Mouse (Mus musculus): ENCODE measurements around the gene Msh5.

Gene Msh5

DNA sequence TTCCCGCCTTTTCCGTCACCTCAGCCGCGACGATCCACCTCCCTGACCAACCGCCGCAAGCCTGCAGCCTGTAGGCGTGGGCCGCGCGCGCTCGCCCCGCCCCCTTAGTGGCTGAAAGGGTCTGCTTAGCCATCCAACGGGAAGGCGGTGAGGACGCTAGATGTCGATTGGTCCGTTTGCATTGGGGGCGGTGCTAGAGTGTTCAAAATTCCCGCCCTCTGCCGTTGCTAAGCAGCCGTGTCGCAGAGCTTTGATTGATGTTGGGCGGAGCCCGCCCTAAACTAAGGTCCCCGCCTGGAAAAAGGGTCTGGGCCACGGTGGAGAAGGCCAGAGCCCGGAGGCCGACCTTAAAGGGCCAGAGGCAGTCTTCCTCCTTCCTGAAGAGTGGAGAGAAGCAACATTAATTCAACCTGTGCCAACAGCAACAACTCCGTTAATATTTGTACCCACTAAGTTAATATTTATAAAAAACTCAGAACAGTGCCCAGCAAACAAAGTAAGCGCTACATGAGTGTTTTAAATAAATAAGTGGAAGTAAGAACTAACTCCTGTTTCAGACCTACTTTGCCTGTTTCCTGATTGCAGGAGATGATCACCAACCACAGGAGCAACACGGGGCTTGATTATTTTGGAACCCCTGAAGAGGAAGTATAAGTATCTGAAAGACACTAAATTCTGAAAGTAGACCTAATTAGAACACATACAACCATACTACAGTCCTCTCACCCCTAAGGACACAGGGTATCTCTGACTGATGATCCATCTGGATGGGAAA, at the start of gene Msh5:
TSS of gene Msh5 (minus strand) at position 65 of the 775 bp plus-strand sequence.
- peak; percentile 69 for DNase-seq (ENCODE audit: extremely low read depth, low read depth, low spot score)

DNA sequence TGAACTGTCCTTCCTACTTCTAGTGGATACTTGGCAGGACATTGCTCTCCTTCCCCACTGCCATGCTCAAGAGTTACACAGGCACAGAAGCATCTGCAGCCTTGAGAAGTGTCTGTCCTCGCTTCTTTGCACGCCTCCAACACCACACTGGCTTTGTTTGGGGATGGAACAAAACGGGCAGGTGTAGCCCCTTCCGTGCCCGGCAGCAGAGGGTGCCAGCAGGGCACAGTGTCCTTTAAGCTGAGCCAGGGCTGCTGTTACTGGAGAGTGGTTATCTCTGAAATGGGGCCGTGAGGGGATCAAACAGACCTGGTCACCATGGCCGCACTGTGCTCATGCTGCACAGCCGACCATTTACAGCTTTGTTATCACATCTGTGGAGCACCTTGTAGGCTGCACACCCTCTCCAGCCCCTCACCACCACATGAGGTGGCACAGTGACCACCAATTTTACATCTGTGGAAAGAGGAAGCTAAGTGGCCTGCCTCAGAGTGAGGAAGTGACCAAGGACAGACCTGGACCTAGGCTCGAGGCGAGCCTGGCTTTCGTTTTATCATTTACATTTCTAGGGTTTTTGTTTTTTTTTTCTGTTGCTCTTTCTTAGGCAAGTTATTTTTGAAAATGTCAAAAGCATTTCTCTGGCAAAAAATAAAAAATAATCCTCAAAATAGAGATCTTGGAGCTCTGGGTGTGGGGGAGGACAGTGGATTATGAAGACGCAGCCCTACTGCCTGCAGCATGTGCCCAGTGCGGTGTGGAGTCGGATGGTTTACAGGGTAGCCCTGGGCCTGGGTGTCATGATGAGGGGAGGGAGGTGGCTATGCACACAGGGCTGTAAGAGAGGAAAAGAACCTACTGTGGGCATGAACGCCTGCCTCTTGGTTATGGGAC, 48.2 kb upstream of the Msh5 start:
- no peak for DNase-seq (ENCODE audit: extremely low read depth, low read depth, low spot score)

DNA sequence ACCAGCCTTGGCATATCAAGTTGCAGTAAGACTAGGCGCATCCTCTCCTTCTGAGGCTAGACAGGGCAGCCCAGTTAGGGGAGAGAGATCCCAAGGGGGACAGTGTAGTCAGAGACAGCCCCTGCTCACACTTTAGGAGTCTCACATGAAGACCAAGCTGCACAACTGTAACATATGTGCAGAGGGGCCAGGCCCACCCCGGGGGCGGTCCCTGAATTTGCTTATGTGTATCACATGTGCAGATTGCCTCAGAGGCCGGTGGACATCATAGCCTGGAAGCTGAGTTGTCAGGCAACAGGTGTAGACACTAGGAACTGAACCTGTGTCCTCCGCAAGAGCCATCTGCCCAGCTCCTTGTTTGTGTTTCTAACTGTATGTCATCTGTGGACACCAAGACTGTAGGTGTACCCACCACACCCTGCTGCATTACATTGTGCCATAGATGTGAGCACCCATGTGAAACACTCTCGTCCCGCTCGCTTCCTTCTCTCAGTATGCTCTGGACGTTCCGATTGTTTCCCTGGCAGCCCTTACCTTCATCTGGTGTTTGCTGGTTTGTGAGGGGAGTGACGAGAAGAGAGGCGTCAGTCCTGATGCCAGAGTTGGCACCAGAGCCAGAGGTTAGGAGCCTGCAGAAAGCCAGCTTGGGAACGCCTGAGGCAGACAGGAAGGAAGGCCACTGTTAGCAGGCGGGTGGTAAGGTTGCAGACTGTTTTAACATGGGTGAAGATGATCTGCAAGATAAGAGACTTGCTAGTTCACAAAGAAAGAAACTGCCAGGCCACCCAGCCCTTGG, 46.1 kb upstream of the Msh5 start:
- no peak for DNase-seq (ENCODE audit: extremely low read depth, low read depth, low spot score)

DNA sequence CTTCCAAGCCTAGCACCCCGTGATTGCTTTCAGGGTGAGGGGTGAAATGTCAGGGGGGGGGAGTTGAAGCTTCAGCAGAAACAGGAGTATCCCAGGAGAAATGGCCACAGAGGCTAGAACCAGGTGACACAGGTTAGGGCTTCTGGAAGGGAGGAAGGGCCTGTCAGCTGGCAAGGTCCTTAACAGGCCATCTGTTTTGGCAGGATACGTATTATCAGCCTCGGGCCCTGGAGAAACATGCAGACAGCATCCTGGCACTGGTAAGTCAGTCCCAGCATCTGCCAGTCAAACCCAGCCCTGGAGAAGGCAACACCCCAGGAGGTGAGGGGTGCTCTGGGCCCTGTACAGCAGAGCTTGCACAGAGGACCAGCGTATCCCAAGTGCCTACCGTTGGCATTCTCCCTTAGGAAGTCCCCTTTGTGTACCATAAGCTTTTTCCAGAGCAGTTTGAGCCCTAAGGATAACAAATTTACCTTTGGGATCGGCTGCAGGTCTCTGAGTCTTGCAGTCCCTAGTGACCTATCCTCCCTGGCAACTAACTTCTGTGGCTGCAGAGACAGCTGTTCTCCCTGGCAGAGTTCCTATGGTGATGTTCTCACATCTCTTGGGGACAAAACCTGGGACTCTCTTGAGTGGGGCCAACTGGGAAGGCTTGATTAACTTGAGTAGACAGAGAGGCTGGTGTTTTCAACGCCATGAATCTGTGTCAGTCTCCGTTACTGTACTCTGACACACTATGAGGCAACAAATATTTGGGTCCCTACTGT, 43.8 kb upstream of the Msh5 start:
- no peak for DNase-seq (ENCODE audit: extremely low read depth, low read depth, low spot score)

DNA sequence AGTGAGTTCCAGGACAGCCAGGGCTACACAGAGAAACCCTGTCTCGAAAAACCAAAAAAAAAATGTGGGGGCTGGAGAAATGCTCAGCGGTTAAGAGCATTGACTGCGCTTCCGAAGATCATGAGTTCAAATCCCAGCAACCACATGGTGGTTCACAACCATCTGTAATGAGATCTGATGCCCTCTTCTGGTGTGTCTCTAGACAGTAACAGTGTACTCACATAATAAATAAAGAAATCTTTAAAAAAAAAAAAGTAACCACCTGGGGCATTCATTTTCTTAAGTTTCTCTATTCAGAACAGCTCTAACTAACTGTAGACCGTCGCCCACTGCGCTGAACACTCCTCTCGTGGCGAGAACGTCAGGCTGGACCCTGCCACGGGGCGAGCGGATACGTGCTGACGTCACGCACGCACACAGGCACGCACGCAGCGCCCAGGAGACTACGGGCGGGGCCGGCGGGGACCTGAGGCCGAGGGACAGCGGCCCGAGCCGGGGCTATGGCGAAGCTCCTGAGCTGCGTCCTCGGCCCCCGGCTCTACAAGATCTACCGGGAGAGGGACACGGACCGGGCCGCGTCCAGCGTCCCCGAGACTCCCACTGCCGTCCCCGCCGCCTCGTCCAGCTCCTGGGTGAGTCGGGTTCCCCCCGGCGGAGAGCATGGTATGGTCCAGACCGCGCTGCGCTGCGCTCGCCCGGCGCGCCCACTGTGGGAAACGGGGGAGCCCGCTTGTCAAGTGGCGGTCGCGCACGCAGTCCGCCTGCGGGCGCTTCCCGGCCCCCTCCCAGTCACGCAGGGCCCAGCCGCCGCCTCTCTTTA, 42.5 kb upstream of the Msh5 start, which contains the start of gene Abhd16a:
TSS of gene Abhd16a (plus strand) at position 439 of the 820 bp plus-strand sequence.
- no peak for DNase-seq (ENCODE audit: extremely low read depth, low read depth, low spot score)

DNA sequence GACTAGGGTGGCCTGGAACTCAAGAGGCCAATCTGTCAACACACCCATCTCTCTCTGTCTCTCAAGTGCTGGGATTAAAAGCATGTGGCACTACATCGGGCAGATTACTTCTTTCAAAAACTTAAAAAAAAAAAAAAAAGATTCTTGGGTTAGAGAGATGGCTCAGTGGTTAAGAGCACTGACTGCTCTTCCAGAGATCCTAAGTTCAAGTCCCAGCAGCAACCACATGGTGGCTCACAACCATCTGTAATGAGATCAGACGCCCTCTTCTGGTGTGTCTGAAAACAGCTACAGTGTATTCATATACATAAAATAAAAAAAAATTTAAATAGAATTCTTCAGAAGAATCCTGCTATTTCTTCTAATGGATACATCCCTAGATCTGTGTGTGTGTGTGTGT, 41.6 kb upstream of the Msh5 start:
- no peak for DNase-seq (ENCODE audit: extremely low read depth, low read depth, low spot score)

DNA sequence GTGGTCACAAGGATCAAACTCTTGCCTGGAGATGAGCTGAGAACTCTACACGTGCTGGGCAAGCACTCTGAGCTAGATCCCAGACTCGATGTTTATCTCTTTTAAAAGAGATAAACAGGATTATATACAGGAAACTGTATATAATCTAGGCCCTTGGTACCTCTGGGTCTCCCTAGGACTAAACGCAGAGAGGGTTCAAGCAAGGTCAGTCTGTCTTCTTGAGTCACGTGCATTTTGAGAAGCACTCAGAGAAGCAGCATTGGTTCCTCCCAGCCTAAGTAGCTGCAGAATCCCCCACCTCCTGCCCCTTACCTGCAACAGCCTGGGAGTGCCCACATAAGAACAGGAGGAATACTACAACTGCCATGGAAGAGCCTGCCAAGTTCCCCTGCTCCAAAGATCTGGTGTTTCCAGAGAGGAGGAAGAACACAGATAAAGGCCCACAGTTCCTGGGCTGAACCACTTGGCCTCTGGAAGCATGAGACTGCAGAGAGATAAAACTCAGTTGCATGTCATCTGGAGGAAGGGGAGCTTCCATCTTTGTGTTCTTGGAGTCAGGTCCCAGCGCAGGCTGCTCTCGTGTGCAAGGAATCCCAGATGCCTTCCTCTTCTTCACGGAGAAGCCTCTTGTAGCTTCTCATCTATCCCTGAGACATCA, 38.8 kb upstream of the Msh5 start, which contains the start of gene Ly6g6f:
TSS of gene Ly6g6f (minus strand) at position 403 of the 658 bp plus-strand sequence.
- no peak for DNase-seq (ENCODE audit: extremely low read depth, low read depth, low spot score)

DNA sequence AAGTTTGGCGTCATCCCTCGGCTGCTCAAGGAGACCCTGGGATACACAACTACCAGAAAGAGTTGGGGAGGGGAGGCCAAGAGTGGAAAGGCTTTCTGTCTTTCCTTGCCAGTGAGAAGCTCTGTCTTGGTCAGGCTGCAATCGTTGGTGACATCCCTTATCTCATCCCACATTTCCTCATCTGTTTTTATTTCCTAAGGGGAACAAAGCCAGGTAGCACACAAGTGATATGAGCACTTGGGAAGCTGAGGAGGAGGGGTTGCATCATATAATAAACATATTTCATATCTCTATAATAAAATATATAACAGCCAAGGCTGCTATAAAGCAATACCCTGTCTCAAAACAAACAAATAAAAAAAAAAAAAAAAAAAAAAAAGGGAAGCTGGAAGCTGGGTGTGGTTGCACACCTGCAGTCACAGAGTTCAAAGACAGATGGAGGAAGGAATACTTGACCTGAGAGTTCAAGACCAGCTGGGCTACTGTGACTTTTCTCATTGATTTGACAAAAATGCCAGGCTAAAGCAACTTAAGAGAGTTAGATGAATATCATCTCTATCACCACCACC, 37.5 kb upstream of the Msh5 start:
- DNase-seq (ENCODE audit: extremely low read depth, low read depth, low spot score): no peak

DNA sequence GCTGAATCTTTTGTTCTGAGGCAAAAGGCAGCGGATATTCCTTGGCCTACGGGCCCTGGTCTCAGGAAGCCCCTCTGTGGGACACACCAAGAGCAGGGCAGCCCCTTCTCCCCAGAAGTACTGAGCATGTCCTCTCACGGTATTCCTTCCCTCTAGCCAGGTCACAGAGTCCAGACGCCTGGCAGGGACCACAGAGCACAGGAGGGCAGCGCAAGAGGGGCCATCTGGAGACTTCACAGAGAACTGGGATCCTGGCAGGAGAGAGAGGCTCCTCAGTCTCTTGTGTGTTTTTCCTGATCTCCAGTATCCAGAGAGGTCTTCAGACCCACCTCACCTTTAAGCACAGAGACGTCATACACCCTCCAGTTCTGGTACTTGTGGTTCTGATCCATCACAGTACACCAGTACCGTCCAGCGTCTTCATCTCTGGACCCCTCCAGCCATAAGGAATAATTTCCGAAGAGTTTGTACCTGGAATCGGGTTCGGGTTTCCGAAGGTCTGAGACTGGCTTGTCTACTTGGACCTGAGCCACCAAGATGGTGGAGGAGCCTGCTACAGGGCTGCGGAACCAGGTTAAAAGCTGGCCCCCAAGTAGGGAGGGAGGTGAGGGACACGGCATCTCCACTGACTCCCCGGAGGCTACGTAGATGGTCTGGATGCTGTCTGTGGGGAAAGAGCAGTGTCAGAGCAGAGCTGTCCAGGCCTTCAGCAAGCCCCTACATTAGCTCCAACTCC, 36.5 kb upstream of the Msh5 start:
- no peak for DNase-seq (ENCODE audit: extremely low read depth, low read depth, low spot score)

DNA sequence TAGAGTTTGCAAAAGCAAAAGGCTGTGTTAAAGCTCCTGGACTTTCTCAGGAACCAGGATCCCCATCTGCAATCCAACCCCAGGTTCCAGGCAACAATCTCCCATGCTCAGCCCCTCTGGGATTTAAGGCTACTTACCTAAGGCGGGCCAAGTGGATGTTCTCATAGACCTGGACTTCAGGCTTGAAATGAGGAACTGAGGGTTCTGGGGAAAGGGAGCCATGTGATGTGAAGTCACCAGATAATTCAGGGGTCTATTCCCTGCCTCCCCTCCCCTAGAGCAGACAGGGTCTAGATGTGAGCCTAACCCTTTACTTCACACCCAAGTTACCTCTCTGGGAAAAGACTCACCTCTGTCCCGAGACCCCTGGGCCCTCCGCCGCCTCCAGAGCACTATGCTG, 34.2 kb upstream of the Msh5 start:
- DNase-seq (ENCODE audit: extremely low read depth, low read depth, low spot score): no peak

DNA sequence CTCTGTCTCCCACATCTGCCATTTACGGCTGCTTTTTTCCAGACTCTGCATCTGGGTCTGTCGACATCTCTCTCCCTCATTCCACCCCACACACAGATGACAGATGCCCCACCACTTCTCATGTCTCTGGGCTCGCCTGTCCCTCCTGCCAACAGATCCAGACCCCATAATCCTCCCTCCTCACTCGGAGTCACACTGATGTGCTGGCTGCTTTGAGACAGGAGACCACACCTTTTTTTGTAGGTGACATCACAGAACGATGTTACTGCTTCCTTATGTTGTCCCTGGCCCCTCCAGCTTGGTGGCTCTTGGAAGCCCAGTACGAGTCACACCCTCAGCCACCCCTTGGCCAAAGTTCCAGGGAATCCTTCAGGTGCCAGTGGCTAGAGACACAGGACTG, 33.7 kb upstream of the Msh5 start:
- DNase-seq (ENCODE audit: extremely low read depth, low read depth, low spot score): no peak

DNA sequence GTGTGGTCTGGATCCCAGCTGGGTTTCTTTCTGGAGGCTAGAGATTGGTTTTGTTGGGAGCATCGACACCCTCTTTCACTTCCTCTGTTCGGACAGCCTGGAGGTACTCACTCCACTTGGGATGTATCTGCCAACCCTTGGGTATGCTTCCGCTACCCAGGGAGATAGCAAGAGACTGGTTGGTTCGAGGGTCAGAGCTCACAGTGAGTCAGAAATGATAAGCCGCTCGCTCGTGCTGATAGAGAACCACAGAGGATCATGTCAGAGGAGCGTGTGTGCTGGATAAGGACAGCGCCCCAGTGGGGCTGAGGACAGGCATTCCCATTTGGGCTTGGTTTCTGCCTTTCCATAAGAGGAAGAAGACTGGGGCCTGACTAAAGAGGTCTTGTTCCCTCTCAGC, 33.2 kb upstream of the Msh5 start:
- no peak for DNase-seq (ENCODE audit: extremely low read depth, low read depth, low spot score)

DNA sequence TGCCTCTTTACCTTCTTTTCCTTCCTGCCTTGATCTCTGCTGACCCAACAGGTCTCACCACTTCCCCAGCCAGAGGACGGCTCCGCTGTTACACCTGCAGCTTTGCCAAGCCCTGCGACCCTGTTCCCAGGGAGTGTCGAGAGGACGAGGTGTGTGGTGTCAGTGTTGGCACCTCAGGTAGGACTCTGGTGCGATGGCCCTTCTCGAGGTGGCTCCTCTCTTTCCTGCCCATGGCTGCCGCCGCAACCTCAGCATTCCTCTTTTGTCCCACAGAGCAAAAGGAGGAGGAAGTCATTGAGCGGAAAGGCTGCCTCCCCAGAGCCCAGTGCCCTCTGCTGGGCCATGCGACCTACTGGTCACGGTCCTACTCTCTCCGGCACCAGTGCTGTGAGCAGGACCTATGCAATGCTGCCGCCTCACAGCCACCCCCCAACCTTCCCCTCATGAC, 31.3 kb upstream of the Msh5 start, which contains the start of gene Ly6g6d:
TSS of gene Ly6g6d (minus strand) at position 280 of the 448 bp plus-strand sequence.
- no peak for DNase-seq (ENCODE audit: extremely low read depth, low read depth, low spot score)

DNA sequence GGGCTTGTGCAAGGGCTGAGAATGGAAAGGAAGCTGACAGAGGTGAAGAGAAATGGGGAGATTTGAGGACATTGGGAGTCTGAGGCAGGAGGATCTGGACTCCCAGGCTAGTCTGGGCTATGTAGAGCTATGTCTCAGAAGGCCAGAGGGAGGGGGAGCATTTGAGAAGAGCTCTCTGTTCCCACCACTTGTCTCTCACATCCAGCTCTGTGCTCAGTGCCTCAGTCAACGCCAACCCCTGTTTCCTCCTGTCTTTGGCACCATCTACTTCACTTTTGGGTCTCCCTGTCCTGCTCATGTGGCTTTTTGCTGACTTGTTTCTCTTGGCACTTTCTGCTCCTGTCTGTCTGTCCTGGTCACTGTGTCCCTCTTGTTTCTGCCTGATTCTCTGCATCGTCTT, 30.7 kb upstream of the Msh5 start:
- no peak for DNase-seq (ENCODE audit: extremely low read depth, low read depth, low spot score)

DNA sequence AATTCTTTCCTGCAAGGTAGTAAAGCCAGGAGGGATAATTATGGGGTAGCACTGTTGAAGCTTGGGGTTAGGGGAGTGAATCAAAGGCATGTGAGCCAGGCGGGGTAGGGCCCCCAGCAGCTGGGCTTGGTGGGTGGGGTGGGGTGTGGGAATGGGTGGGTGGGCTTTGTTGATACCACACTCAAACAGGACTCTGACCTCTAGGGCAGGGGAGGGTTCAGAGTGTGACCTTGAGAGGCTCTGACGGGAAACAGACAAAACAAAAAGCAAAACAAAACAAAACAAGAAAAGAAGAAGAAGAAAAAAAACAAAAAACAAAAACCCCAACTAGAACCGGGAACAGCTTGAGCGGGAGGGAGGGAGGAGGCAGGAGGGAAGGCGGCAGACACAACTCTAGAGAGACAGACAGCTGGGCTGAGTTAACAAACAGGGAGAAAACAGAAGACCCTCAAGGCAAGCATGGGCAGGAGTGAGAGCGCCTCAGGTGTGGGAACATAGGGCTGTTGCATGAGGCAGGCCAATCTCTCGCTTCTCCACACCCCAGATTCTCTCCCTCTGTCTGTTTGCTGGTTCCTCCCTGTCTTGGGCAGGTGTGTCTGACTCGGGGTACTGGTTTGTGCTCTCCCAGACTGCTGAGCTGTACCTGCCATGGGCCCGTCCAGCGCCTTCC, 30.1 kb upstream of the Msh5 start, which contains the start of gene Ly6g6e:
TSS of gene Ly6g6e (plus strand) at position 396 of the 670 bp plus-strand sequence.
- no peak for DNase-seq (ENCODE audit: extremely low read depth, low read depth, low spot score)

DNA sequence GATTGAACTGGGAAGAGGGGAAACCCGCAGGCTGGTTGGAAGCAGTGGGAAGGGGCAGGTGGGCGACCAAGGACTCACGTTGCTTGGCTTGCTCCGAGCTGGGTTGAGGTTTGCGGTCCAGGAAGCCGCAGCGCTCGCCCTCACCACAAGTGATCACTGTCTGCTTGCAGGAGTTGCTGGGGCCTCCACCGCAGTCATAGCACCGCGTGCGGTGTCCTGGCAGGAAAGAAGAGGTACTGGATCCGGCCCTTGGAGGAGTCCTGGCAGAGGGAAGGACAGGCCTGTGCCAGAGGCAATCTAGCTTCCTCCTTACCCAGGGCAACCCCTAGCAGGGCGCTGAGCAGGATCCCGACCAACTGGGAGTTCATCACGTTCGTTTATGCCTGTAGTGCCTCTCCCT, 27.6 kb upstream of the Msh5 start:
- no peak for DNase-seq (ENCODE audit: extremely low read depth, low read depth, low spot score)

DNA sequence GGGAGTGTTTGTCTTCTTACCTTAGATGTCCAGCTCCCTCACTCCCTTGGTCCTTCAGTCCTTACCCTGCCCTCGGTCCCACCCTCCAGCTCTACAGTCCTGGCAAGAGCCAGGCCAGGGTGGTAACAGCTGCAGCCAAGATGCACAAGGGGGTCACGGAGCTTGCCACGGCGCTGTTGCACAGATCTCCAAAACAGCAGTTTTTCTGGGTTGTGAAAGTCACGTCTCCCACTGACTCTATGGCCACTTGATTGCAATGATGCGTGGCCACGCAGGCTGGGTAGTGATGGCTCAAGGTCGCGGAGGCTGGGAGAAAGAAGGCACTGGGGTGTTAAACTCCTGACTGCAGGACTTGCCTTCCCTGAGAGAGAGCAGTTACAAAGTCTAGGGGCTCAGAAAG, 24.9 kb upstream of the Msh5 start:
- no peak for DNase-seq (ENCODE audit: extremely low read depth, low read depth, low spot score)
